Mouse (Mus musculus): Measurements from ENCODE around the gene Sik2.

DNA sequence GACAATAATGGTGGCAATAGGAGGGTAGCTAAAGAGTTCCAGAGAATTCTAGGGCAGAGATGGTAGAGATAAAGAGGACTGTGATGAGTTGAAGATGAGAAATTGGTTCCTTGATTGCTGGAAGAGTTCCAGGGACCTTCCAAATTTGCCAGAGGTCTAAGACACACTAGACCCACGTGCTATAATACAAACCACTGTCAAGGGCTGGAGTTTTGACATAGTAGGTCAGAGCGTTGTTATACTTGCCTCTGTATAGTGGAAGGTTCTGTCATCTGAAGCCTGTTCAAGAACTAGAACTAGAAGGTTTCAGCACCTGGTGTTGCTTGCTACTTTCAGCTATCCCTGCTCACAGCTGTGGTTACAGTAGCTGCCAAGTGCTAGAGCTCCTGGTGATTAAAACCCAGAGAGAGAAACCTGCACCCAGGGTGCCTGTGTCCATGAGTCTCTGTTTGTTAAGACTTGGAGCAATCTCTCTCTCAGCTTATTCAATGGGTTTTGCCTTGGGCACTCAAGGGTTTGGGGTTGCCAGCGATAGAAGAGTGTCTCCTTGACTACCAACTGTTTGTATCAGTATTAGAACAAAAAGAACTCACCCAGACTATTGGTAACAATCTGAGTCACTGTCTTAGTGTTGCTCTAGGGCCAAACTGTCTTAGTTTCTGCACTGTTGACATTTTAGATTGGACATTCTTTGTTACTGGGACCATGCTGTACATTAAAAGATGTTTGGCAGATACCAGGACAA, 24.1 kb upstream of the Sik2 start:
- TF ChIP-seq CTCF (IDR thresholded peaks at IDR 0.05; ENCODE audit: extremely low read depth, insufficient read depth, insufficient read length, insufficient replicate concordance) = no peak
- TF ChIP-seq POLR2A (IDR thresholded peaks at IDR 0.05; ENCODE audit: low read depth, low read length) = no peak

All from spleen, adult 2 months (tissue).